Mouse (Mus musculus): ENCODE results near the gene Psmb8. TPM values are rescaled to one million over a fixed set of nuclear protein-coding genes. Genes with fewer than 3 reads are reported as not detected.

Gene Psmb8
- 229 TPM for polyA plus RNA-seq (2015; fragmentation: Illumina TruSeq; extraction: RNeasy Lipid Tissue Mini Kit (QIAGEN cat#74804); ENCODE audit: insufficient read depth, low replicate concordance)

GRCm38 (mm10) chr17:34196941-34197894 is at the start of gene Psmb8:
Gene Psmb8 (plus strand): TSS chr17:34197721.

DNA sequence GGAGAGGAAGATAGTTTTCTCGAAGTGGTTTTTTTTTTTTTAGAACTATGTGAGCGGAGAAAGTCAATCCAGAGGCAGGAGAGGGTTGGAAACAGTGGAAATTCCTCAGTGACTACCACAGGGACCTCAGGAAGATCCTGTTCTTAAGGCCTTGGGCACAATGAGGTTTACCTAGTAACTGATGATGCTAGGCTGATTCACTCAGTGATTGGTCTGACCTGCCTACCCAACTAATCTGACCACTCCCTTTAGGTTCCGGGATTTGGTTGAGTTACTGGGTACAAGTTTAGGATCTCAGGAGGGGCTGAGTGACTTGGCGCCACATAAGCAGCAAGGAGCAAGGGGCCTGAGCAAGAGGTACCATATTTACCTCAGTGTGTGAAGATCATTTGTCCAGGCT is 44.6 kb upstream of the Psmb8 start, which contains the start of gene H2-DMb1:
Gene H2-DMb1, plus strand, starts transcription at position 150 of the 400 bp plus-strand sequence.

GRCm38 (mm10) chr17:34187261-34187916 is 10.1 kb upstream of the Psmb8 start, which contains the start of the genes Tap1 and Psmb9:
Gene Tap1 (plus strand): TSS chr17:34187553.
Gene Psmb9 (minus strand): TSS chr17:34187764.

GRCm38 (mm10) chr17:34203444-34203843 is 5.9 kb downstream of the Psmb8 start, which contains the start of gene Tap2:
Gene Tap2 (plus strand): TSS chr17:34203527.

GRCm38 (mm10) chr17:34238706-34239105 is 41.2 kb downstream of the Psmb8 start, which contains the start of gene H2-Ob:
Gene H2-Ob (plus strand): TSS chr17:34238903.

Other genes with a start within 250 kb of the Psmb8 start
- 4.4 TPM for gene B3galt4, start 246.2 kb upstream of the Psmb8 start, polyA plus RNA-seq (2015; fragmentation: Illumina TruSeq; extraction: RNeasy Lipid Tissue Mini Kit (QIAGEN cat#74804); ENCODE audit: insufficient read depth, low replicate concordance)
- gene Vps52, start 241.9 kb upstream of the Psmb8 start, polyA plus RNA-seq (2015; fragmentation: Illumina TruSeq; extraction: RNeasy Lipid Tissue Mini Kit (QIAGEN cat#74804); ENCODE audit: insufficient read depth, low replicate concordance): 28.2 TPM
- gene Rps18, start 241.7 kb upstream of the Psmb8 start, polyA plus RNA-seq (2015; fragmentation: Illumina TruSeq; extraction: RNeasy Lipid Tissue Mini Kit (QIAGEN cat#74804); ENCODE audit: insufficient read depth, low replicate concordance): 1,734 TPM
- 3,352 TPM for gene H2-K1, start 197.4 kb upstream of the Psmb8 start, polyA plus RNA-seq (2015; fragmentation: Illumina TruSeq; extraction: RNeasy Lipid Tissue Mini Kit (QIAGEN cat#74804); ENCODE audit: insufficient read depth, low replicate concordance)
- gene Ring1, start 173.0 kb upstream of the Psmb8 start, polyA plus RNA-seq (2015; fragmentation: Illumina TruSeq; extraction: RNeasy Lipid Tissue Mini Kit (QIAGEN cat#74804); ENCODE audit: insufficient read depth, low replicate concordance): 10.5 TPM
- gene H2-Ke6, start 169.7 kb upstream of the Psmb8 start, polyA plus RNA-seq (2015; fragmentation: Illumina TruSeq; extraction: RNeasy Lipid Tissue Mini Kit (QIAGEN cat#74804); ENCODE audit: insufficient read depth, low replicate concordance): 137 TPM
- 38.7 TPM for gene Slc39a7, start 166.0 kb upstream of the Psmb8 start, polyA plus RNA-seq (2015; fragmentation: Illumina TruSeq; extraction: RNeasy Lipid Tissue Mini Kit (QIAGEN cat#74804); ENCODE audit: insufficient read depth, low replicate concordance)
- 24.2 TPM for gene Rxrb, start 165.9 kb upstream of the Psmb8 start, polyA plus RNA-seq (2015; fragmentation: Illumina TruSeq; extraction: RNeasy Lipid Tissue Mini Kit (QIAGEN cat#74804); ENCODE audit: insufficient read depth, low replicate concordance)
- 0.94 TPM for gene Col11a2, start 158.3 kb upstream of the Psmb8 start, polyA plus RNA-seq (2015; fragmentation: Illumina TruSeq; extraction: RNeasy Lipid Tissue Mini Kit (QIAGEN cat#74804); ENCODE audit: insufficient read depth, low replicate concordance)
- 69.0 TPM for gene H2-Oa, start 105.4 kb upstream of the Psmb8 start, polyA plus RNA-seq (2015; fragmentation: Illumina TruSeq; extraction: RNeasy Lipid Tissue Mini Kit (QIAGEN cat#74804); ENCODE audit: insufficient read depth, low replicate concordance)
- gene H2-DMa, start 78.2 kb upstream of the Psmb8 start, polyA plus RNA-seq (2015; fragmentation: Illumina TruSeq; extraction: RNeasy Lipid Tissue Mini Kit (QIAGEN cat#74804); ENCODE audit: insufficient read depth, low replicate concordance): 162 TPM
- gene Brd2, start 75.1 kb upstream of the Psmb8 start, polyA plus RNA-seq (2015; fragmentation: Illumina TruSeq; extraction: RNeasy Lipid Tissue Mini Kit (QIAGEN cat#74804); ENCODE audit: insufficient read depth, low replicate concordance): 245 TPM
- 497 TPM for gene H2-DMb2, start 54.4 kb upstream of the Psmb8 start, polyA plus RNA-seq (2015; fragmentation: Illumina TruSeq; extraction: RNeasy Lipid Tissue Mini Kit (QIAGEN cat#74804); ENCODE audit: insufficient read depth, low replicate concordance)
- gene H2-DMb1, start 44.6 kb upstream of the Psmb8 start, polyA plus RNA-seq (2015; fragmentation: Illumina TruSeq; extraction: RNeasy Lipid Tissue Mini Kit (QIAGEN cat#74804); ENCODE audit: insufficient read depth, low replicate concordance): 222 TPM
- gene Tap1, start 10.2 kb upstream of the Psmb8 start, polyA plus RNA-seq (2015; fragmentation: Illumina TruSeq; extraction: RNeasy Lipid Tissue Mini Kit (QIAGEN cat#74804); ENCODE audit: insufficient read depth, low replicate concordance): 94.6 TPM
- gene Psmb9, start 10.0 kb upstream of the Psmb8 start, polyA plus RNA-seq (2015; fragmentation: Illumina TruSeq; extraction: RNeasy Lipid Tissue Mini Kit (QIAGEN cat#74804); ENCODE audit: insufficient read depth, low replicate concordance): 164 TPM
- 38.1 TPM for gene Tap2, start 5.8 kb downstream of the Psmb8 start, polyA plus RNA-seq (2015; fragmentation: Illumina TruSeq; extraction: RNeasy Lipid Tissue Mini Kit (QIAGEN cat#74804); ENCODE audit: insufficient read depth, low replicate concordance)
- 1,133 TPM for gene H2-Ob, start 41.2 kb downstream of the Psmb8 start, polyA plus RNA-seq (2015; fragmentation: Illumina TruSeq; extraction: RNeasy Lipid Tissue Mini Kit (QIAGEN cat#74804); ENCODE audit: insufficient read depth, low replicate concordance)
- 2,500 TPM for gene H2-Ab1, start 60.0 kb downstream of the Psmb8 start, polyA plus RNA-seq (2015; fragmentation: Illumina TruSeq; extraction: RNeasy Lipid Tissue Mini Kit (QIAGEN cat#74804); ENCODE audit: insufficient read depth, low replicate concordance)
- gene H2-Aa, start 90.1 kb downstream of the Psmb8 start, polyA plus RNA-seq (2015; fragmentation: Illumina TruSeq; extraction: RNeasy Lipid Tissue Mini Kit (QIAGEN cat#74804); ENCODE audit: insufficient read depth, low replicate concordance): 4,264 TPM
- gene H2-Eb1, start 108.1 kb downstream of the Psmb8 start, polyA plus RNA-seq (2015; fragmentation: Illumina TruSeq; extraction: RNeasy Lipid Tissue Mini Kit (QIAGEN cat#74804); ENCODE audit: insufficient read depth, low replicate concordance): 1,984 TPM
- gene H2-Eb2, start 127.9 kb downstream of the Psmb8 start, polyA plus RNA-seq (2015; fragmentation: Illumina TruSeq; extraction: RNeasy Lipid Tissue Mini Kit (QIAGEN cat#74804); ENCODE audit: insufficient read depth, low replicate concordance): 75.2 TPM
- 6.9 TPM for gene Btnl2, start 157.1 kb downstream of the Psmb8 start, polyA plus RNA-seq (2015; fragmentation: Illumina TruSeq; extraction: RNeasy Lipid Tissue Mini Kit (QIAGEN cat#74804); ENCODE audit: insufficient read depth, low replicate concordance)
- gene Btnl1, start 179.4 kb downstream of the Psmb8 start, polyA plus RNA-seq (2015; fragmentation: Illumina TruSeq; extraction: RNeasy Lipid Tissue Mini Kit (QIAGEN cat#74804); ENCODE audit: insufficient read depth, low replicate concordance): 0.68 TPM
- 14.9 TPM for gene BC051142, start 201.1 kb downstream of the Psmb8 start, polyA plus RNA-seq (2015; fragmentation: Illumina TruSeq; extraction: RNeasy Lipid Tissue Mini Kit (QIAGEN cat#74804); ENCODE audit: insufficient read depth, low replicate concordance)

All from spleen, adult 10 weeks (tissue).